8 mouse cellular contexts compared by ENCODE assay signal in the genomic region with DNA sequence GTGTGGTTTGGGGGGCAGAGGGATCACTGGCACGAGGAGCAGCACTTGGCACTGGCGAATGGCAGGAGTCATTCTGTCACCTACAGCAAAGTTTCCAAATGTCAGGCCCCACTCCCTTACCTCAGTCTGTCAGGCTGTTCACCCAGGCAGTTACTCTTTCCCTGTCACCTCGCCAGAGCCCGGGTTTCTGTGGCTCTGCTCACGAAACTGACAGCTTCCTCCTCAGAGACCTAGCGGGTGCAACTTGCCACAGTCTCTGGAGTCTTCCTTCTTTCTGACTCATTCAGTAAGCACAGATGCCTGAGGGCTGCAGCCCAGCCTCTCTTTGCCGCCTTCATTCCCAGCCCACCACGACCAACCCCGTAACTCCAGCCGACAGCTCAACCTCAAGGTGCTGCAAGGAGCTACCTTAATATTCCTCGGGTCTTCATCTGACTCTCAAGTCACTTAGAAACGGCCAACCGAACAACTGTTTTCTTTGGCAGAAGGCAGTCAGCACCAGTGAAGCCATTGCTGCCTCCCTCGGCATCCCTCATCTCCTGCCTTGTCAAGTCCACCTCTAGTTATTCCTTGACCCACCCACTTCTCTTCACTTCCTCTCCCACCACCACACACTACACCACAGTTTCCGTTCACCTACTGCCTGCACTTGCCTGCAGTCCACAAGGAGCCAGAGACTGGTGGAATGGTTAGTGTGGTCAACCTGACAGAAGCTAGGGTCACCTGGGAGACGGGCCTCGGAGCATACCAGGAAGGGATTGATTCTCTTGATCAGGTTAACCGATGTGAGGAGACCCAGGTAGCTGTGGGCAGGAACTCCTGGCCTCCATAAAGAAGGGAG. TPM values are rescaled to one million over a fixed set of nuclear protein-coding genes. Genes with fewer than 3 reads are reported as not detected.
DNase-seq lines count a peak whose midpoint lies in the region; ATAC-seq and TF ChIP-seq lines count a peak whose summit lies in the region.

No protein-coding gene starts in this region.

- peaks cover 27% of the 10 kb centered on the region for H3K4me1 ChIP-seq in bone marrow macrophage, adult 2 months (ENCODE audit: control insufficient read depth, insufficient read depth, low read length)
- peaks cover 43% of the 10 kb centered on the region for H3K4me1 ChIP-seq in hindbrain, embryonic 10.5 days (replicated peaks)
- H3K4me1 ChIP-seq in liver, embryonic 14.5 days (replicated peaks; ENCODE audit: control insufficient read depth in 2 of 2, insufficient read depth in 2 of 2, low read length in 1 of 2): peaks cover 8% of the 10 kb centered on the region in 2 experiments

- no peak for ATAC-seq in liver, embryonic 14.5 days (ENCODE audit: insufficient read depth)

- H3K9me3 ChIP-seq in hindbrain, embryonic 10.5 days: no peaks in the 10 kb centered on the region
- H3K9me3 ChIP-seq in liver, embryonic 14.5 days (ENCODE audit: control insufficient read depth, low read length): no peaks in the 10 kb centered on the region

- DNase-seq in left cerebral cortex, adult 2 months (ENCODE audit: extremely low spot score in 1 of 2, low spot score in 2 of 2): peak; percentile 47 to 53
- no peak for DNase-seq in left cerebral cortex, postnatal 10 days (ENCODE audit: extremely low spot score in 1 of 2, low spot score in 2 of 2)
- DNase-seq in hindbrain, embryonic 10.5 days (ENCODE audit: low spot score): no peak
- no peak for DNase-seq in liver, embryonic 14.5 days (ENCODE audit: low read depth in 3 of 3, low spot score in 3 of 3)
- DNase-seq in naive thymus-derived CD4-positive, alpha-beta T cell, adult 2 months (ENCODE audit: low read depth): peak; percentile 55
- no peak for DNase-seq in urinary bladder, adult 2 months (ENCODE audit: low spot score)
- no peak for DNase-seq in adrenal gland, adult 18-20 months (ENCODE audit: low spot score in 2 of 2)

- H3K4me2 ChIP-seq in liver, embryonic 14.5 days (ENCODE audit: low read depth): peak overlapping the region; percentile 67

- H3K4me3 ChIP-seq in left cerebral cortex, adult 2 months: peak overlapping the region; percentile 82
- H3K4me3 ChIP-seq in bone marrow macrophage, adult 2 months (ENCODE audit: insufficient read depth, low read length): peak overlapping the region; percentile 90
- H3K4me3 ChIP-seq in hindbrain, embryonic 10.5 days: peak overlapping the region; percentile 72
- H3K4me3 ChIP-seq in liver, embryonic 14.5 days (ENCODE audit: insufficient read depth in 1 of 2, low read depth in 2 of 2, low read length in 2 of 2): peak overlapping the region; percentile 80 to 88

- H3K36me3 ChIP-seq in hindbrain, embryonic 10.5 days: peaks cover 48% of the 10 kb centered on the region
- H3K36me3 ChIP-seq in liver, embryonic 14.5 days (replicated peaks; ENCODE audit: control insufficient read depth, insufficient read depth, low read depth): no peaks in the 10 kb centered on the region

- WGBS in hindbrain, embryonic 10.5 days: 72% methylated on average over 18 of the region's 18 CpGs
- 19% methylated on average over 18 of the region's 18 CpGs for WGBS in liver, embryonic 14.5 days (ENCODE audit: insufficient replicate concordance)

- no peaks in the 10 kb centered on the region for H3K27me3 ChIP-seq in hindbrain, embryonic 10.5 days (ENCODE audit: insufficient read depth, poor library complexity, severe bottlenecking)
- no peaks in the 10 kb centered on the region for H3K27me3 ChIP-seq in liver, embryonic 14.5 days (ENCODE audit: control insufficient read depth, insufficient read depth, low read length)

- no peak for TF ChIP-seq EP300 in liver, embryonic 14.5 days (IDR thresholded peaks at IDR 0.05; ENCODE audit: low read depth)

- H3K27ac ChIP-seq in left cerebral cortex, adult 2 months: peak overlapping the region; percentile 93
- H3K27ac ChIP-seq in bone marrow macrophage, adult 2 months (ENCODE audit: insufficient read depth, low read depth, low read length): peak overlapping the region; percentile 65
- H3K27ac ChIP-seq in hindbrain, embryonic 10.5 days: peak overlapping the region; percentile 85
- no peak overlapping the region for H3K27ac ChIP-seq in liver, embryonic 14.5 days

- intact Hi-C loops in left cerebral cortex, adult 2 months (cut with DNase I): loop anchor here (5.0 kb wide), 1 partner anchor 319 kb away; no protein-coding TSS in a partner anchor
- intact Hi-C loops in left cerebral cortex, postnatal 10 days (cut with DNase I): loop anchor here (5.0 kb wide), 2 partner anchors 36 to 76 kb away; no protein-coding TSS in a partner anchor

- TF ChIP-seq CTCF in left cerebral cortex, adult 2 months (IDR thresholded peaks at IDR 0.05): no peak
- no peak for TF ChIP-seq CTCF in bone marrow macrophage, adult 2 months (IDR thresholded peaks at IDR 0.05; ENCODE audit: low read depth, low read length)
- TF ChIP-seq CTCF in liver, embryonic 14.5 days (IDR thresholded peaks at IDR 0.05; ENCODE audit: low read depth): no peak

- peak overlapping the region; percentile 74 for H3K9ac ChIP-seq in liver, embryonic 14.5 days (replicated peaks)

- TF ChIP-seq POLR2A in bone marrow macrophage, adult 2 months (IDR thresholded peaks at IDR 0.05; ENCODE audit: borderline replicate concordance, low read depth, low read length): no peak

RNA-seq across cellular contexts. Expression of a gene that starts 1.1 kb away (rescaled TPM):
- 10 to 100 TPM; 59.1 to 63.4 TPM for total RNA-seq in left cerebral cortex, adult 2 months (2021)
- total RNA-seq in left cerebral cortex, postnatal 10 days (2021): 10 to 100 TPM; 44.4 to 49.3 TPM
- polyA plus RNA-seq in bone marrow macrophage, adult 2 months (2012; ENCODE audit: insufficient read depth, insufficient read length, missing spikeins): 44.6 and 49.8 TPM in 2 replicates
- 68.3 and 73.0 TPM in 2 replicates for polyA plus RNA-seq in hindbrain, embryonic 10.5 days (2016; fragmentation: Nextera tagmentation; extraction: Ambion mirVana)
- 20.4 and 28.3 TPM in 2 replicates for polyA plus RNA-seq in liver, embryonic 14.5 days (2012; rRNA removed)
- polyA plus RNA-seq in liver, embryonic 14.5 days (2014; fragmentation: Nextera tagmentation; extraction: Ambion mirVana): 27.3 and 31.3 TPM in 2 replicates
- 36.0 and 36.1 TPM in 2 replicates for polyA plus RNA-seq in urinary bladder, adult 2 months (2012; rRNA removed)
- 10 to 100 TPM; 30.7 to 50.1 TPM for total RNA-seq in adrenal gland, adult 18-20 months (2021)

RNA-seq across cellular contexts. Expression of a gene that starts 39.7 kb away (rescaled TPM):
- 100 to 1,000 TPM; 164 to 173 TPM for total RNA-seq in left cerebral cortex, adult 2 months (2021)
- total RNA-seq in left cerebral cortex, postnatal 10 days (2021): 100 to 1,000 TPM; 102 to 104 TPM
- polyA plus RNA-seq in bone marrow macrophage, adult 2 months (2012; ENCODE audit: insufficient read depth, insufficient read length, missing spikeins): 54.6 and 61.0 TPM in 2 replicates
- polyA plus RNA-seq in hindbrain, embryonic 10.5 days (2016; fragmentation: Nextera tagmentation; extraction: Ambion mirVana): 90.0 and 94.6 TPM in 2 replicates
- 10.2 and 10.3 TPM in 2 replicates for polyA plus RNA-seq in liver, embryonic 14.5 days (2012; rRNA removed)
- polyA plus RNA-seq in liver, embryonic 14.5 days (2014; fragmentation: Nextera tagmentation; extraction: Ambion mirVana): 12.4 and 13.1 TPM in 2 replicates
- 33.8 and 36.2 TPM in 2 replicates for polyA plus RNA-seq in urinary bladder, adult 2 months (2012; rRNA removed)
- 10 to 100 TPM; 21.6 to 24.5 TPM for total RNA-seq in adrenal gland, adult 18-20 months (2021)

RNA-seq across cellular contexts. Expression of a gene that starts 51.9 kb away (rescaled TPM):
- total RNA-seq in left cerebral cortex, adult 2 months (2021): 10 to 100 TPM; 58.7 to 60.6 TPM
- 10 to 100 TPM; 20.4 to 23.1 TPM for total RNA-seq in left cerebral cortex, postnatal 10 days (2021)
- polyA plus RNA-seq in bone marrow macrophage, adult 2 months (2012; ENCODE audit: insufficient read depth, insufficient read length, missing spikeins): not detected in 2 replicates
- 4.4 and 8.7 TPM in 2 replicates for polyA plus RNA-seq in hindbrain, embryonic 10.5 days (2016; fragmentation: Nextera tagmentation; extraction: Ambion mirVana)
- polyA plus RNA-seq in liver, embryonic 14.5 days (2012; rRNA removed): 0.02 TPM in 2 replicates
- not detected in 2 replicates for polyA plus RNA-seq in liver, embryonic 14.5 days (2014; fragmentation: Nextera tagmentation; extraction: Ambion mirVana)
- 0.98 and 1.1 TPM in 2 replicates for polyA plus RNA-seq in urinary bladder, adult 2 months (2012; rRNA removed)
- 1 to 10 TPM; 1.4 to 1.7 TPM for total RNA-seq in adrenal gland, adult 18-20 months (2021)

Comparison
In these comparisons a context has a peak if more than half of its experiments do, and no peak if none do; other contexts are left out.
1. DNase-seq: peak in left cerebral cortex, adult 2 months (2 of 2) and naive thymus-derived CD4-positive, alpha-beta T cell, adult 2 months (single experiment); none in left cerebral cortex, postnatal 10 days (0 of 2), hindbrain, embryonic 10.5 days (single experiment), liver, embryonic 14.5 days (0 of 3), urinary bladder, adult 2 months (single experiment) and adrenal gland, adult 18-20 months (0 of 2).
2. Peak in every context shown above with its lines, with median percentiles within 50 percentile points of each other: H3K4me3 ChIP-seq.